Mouse (Mus musculus) ES-Bruce4 (cell line): Measurements from ENCODE around the gene Mad1l1.

Experiments used
- CTCF ChIP-seq: IDR thresholded peaks from one replicate; pipeline ENCODE4 v1.8.1; 2011; ENCODE audit warnings: low read depth, low read length
- EP300 ChIP-seq: IDR thresholded peaks from 2 replicates; pipeline ENCODE4 v1.6.1; 2011; ENCODE audit warnings: low read depth, low read length; ENCODE audit not compliant: insufficient read depth
- POLR2A ChIP-seq: IDR thresholded peaks from one replicate; pipeline ENCODE4 v1.8.1; 2011; ENCODE audit warnings: low read length; ENCODE audit not compliant: insufficient read depth

- TF ChIP-seq POLR2A (no peak), EP300 (no peak), CTCF (no peak)
These were observed 234.1 kb downstream of the Mad1l1 start for GRCm38 (mm10) chr5:140087242-140087641.
